Mouse (Mus musculus) B cell, adult (primary cell): Measurements from ENCODE around the gene 2310046K23Rik. TPM values are rescaled to one million over a fixed set of nuclear protein-coding genes. Genes with fewer than 3 reads are reported as not detected.

Source experiments
- total RNA-seq: library from RNA; stranded (reverse); gene quantifications from 4 replicates; pipeline ENCODE4 v1.2.4, GENCODE M21; 2023; ENCODE audit not compliant: inconsistent age

2310046K23Rik gene
- not detected in 4 replicates for total RNA-seq

DNA sequence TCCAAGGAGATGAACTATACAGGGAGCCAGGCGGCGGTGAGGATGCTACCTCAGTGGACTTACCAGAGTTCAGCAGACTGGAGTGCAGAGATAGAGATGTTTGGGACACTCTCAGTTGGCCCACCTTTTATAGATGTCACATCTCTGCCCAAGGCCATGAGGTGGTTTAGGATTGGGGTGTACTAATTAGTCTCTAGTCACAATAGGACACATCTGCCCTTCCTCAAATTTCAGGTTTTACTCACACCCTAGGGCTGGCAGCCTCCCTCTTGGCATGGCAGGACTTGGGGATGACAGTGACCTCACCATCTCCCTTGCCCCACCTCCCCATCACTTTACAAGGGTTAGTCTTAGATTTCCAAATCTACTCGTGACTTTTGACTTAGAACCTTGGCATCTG, at the start of gene 2310046K23Rik:
Gene 2310046K23Rik (minus strand): TSS at position 101 of the 400 bp plus-strand sequence.

DNA sequence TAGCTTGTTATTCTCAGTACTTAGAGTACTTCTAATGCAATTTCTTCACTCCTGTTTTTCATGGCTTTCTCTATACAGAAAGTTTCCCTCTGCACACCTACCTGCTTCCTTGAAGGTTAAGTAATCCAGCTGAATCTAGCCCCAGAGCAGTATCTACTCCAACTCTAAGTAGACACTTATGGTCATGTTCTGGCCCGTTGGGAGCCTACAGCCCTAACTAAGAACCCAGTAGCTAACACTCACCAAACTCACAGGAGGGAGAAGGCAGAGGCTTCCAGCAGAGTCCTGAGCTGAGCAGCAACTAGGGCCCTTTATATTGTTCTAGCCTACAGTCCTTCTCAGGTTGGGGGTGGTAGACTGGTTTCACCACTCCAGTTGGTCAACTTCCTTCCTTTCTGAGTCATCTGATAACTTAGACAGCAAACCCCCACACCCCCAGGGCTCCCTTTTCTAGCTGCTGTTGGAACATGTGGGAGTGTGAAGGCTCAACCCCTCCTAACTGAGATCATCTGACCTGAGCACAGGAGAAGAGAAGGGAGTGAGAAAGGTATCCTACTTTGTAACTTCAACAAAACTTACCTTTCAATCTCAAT, 39.2 kb upstream of the 2310046K23Rik start, which contains the start of gene Ivl:
Gene Ivl (minus strand): TSS at position 287 of the 593 bp plus-strand sequence.

DNA sequence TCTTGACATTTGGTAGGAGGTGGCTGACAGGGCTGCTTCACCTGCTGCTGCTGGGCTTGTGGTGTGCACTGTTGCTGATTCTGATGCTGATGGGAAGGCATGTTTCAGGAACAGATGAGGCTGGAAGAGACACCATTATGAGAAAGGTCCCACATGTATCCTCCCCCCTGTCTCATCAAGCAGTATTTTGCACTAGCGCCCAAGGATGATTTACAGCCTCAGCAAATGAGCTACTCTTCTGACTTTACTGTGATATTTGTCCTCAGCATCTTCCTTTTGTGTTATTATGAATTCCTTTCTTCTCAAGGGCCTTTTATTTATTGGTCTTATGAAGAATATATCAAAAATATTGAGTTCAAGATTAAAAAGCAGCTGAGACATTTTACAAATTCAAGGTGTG, 33.9 kb downstream of the 2310046K23Rik start, which contains the start of gene Sprr4:
Gene Sprr4 (minus strand): TSS at position 101 of the 400 bp plus-strand sequence.

DNA sequence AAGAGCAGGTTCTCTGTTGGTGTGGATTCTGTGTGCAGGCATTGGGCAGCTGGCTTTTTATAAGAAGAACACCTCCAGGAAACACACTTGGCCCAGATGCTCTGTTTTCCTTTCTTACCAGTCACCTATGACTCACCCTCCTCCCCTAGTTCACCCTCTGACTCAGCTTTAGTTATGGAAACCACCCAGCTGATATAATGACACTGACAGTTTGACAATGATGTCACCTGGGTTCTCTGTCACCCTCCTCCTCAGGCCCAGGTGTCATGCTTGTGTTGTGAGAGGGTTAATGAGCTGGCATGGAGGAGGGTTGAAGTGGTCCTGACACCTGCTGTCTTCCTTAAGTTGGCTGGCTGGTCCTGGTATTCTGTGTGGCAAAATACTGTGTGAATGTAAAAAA, 48.4 kb downstream of the 2310046K23Rik start, which contains the start of gene Sprr1a:
Gene Sprr1a (minus strand): TSS at position 33 of the 400 bp plus-strand sequence.

Other genes with a start within 250 kb of the 2310046K23Rik start
- not detected in 4 replicates for gene Sprr2a3, start 249.1 kb downstream of the 2310046K23Rik start, total RNA-seq
- gene Sprr2b, start 217.9 kb downstream of the 2310046K23Rik start, total RNA-seq, result not detected in 4 replicates
- gene Sprr2d, start 195.4 kb downstream of the 2310046K23Rik start, total RNA-seq, result not detected in 4 replicates
- gene Sprr2e, start 182.4 kb downstream of the 2310046K23Rik start, total RNA-seq, result not detected in 4 replicates
- gene Sprr2f, start 169.3 kb downstream of the 2310046K23Rik start, total RNA-seq, result not detected in 4 replicates
- gene Sprr2h, start 148.8 kb downstream of the 2310046K23Rik start, total RNA-seq, result not detected in 4 replicates
- gene Sprr2i, start 126.5 kb downstream of the 2310046K23Rik start, total RNA-seq, result not detected in 4 replicates
- not detected in 4 replicates for gene Sprr2j-ps, start 116.4 kb downstream of the 2310046K23Rik start, total RNA-seq
- gene Gm9774, start 105.1 kb downstream of the 2310046K23Rik start, total RNA-seq, result 0.77 to 2.1 TPM in 2 of 4 replicates, not detected in the others
- gene Sprr2k, start 101.9 kb downstream of the 2310046K23Rik start, total RNA-seq, result not detected in 4 replicates
- gene Sprr1b, start 95.7 kb downstream of the 2310046K23Rik start, total RNA-seq, result not detected in 4 replicates
- not detected in 4 replicates for gene Sprr3, start 75.8 kb downstream of the 2310046K23Rik start, total RNA-seq
- gene Sprr1a, start 48.6 kb downstream of the 2310046K23Rik start, total RNA-seq, result not detected in 4 replicates
- gene Sprr4, start 34.0 kb downstream of the 2310046K23Rik start, total RNA-seq, result not detected in 4 replicates
- not detected in 4 replicates for gene Ivl, start 39.2 kb upstream of the 2310046K23Rik start, total RNA-seq
- not detected in 4 replicates for gene Smcp, start 54.5 kb upstream of the 2310046K23Rik start, total RNA-seq
- not detected in 4 replicates for gene 2210017I01Rik, start 73.0 kb upstream of the 2310046K23Rik start, total RNA-seq
- gene Lce6a, start 87.1 kb upstream of the 2310046K23Rik start, total RNA-seq, result not detected in 4 replicates
- gene Lce1a1, start 113.8 kb upstream of the 2310046K23Rik start, total RNA-seq, result not detected in 4 replicates
- gene Lce1b, start 122.4 kb upstream of the 2310046K23Rik start, total RNA-seq, result not detected in 4 replicates
- not detected in 4 replicates for gene Lce1a2, start 135.8 kb upstream of the 2310046K23Rik start, total RNA-seq
- not detected in 4 replicates for gene Lce1c, start 144.7 kb upstream of the 2310046K23Rik start, total RNA-seq
- not detected in 4 replicates for gene Lce1d, start 152.7 kb upstream of the 2310046K23Rik start, total RNA-seq
- not detected in 4 replicates for gene Lce1e, start 174.6 kb upstream of the 2310046K23Rik start, total RNA-seq
- not detected in 4 replicates for gene Lce1f, start 185.8 kb upstream of the 2310046K23Rik start, total RNA-seq
- not detected in 4 replicates for gene Gm38119, start 204.6 kb upstream of the 2310046K23Rik start, total RNA-seq
- gene Lce1g, start 217.8 kb upstream of the 2310046K23Rik start, total RNA-seq, result not detected in 4 replicates
- gene Lce1h, start 230.6 kb upstream of the 2310046K23Rik start, total RNA-seq, result not detected in 4 replicates
- not detected in 4 replicates for gene Lce1i, start 244.4 kb upstream of the 2310046K23Rik start, total RNA-seq